Mouse (Mus musculus) ES-Bruce4 (cell line): ENCODE results near the gene Tmod2. TPM values are rescaled to one million over a fixed set of nuclear protein-coding genes. Genes with fewer than 3 reads are reported as not detected.

Experiments used
- H3K27ac ChIP-seq: 2 replicates; pipeline ENCODE4 v1.5.1; 2012; ENCODE audit warnings: low read length, inconsistent platforms; ENCODE audit not compliant: insufficient read depth
- H3K27me3 ChIP-seq: 2 replicates; pipeline ENCODE4 v1.6.1; 2012; ENCODE audit warnings: mild to moderate bottlenecking, low read length, inconsistent platforms; ENCODE audit not compliant: control insufficient read depth, poor library complexity, insufficient read depth, severe bottlenecking
- H3K36me3 ChIP-seq: 2 replicates; pipeline ENCODE4 v1.6.1; 2012; ENCODE audit warnings: inconsistent platforms, mild to moderate bottlenecking, low read length, moderate library complexity; ENCODE audit not compliant: control insufficient read depth, poor library complexity, insufficient read depth, severe bottlenecking
- H3K4me1 ChIP-seq: one replicate; pipeline ENCODE4 v1.8.1; 2011; ENCODE audit warnings: low read length; ENCODE audit not compliant: control insufficient read depth, insufficient read depth
- H3K4me3 ChIP-seq: 2 replicates; pipeline ENCODE4 v1.5.1; 2011; ENCODE audit warnings: low read depth, mild to moderate bottlenecking, low read length
- H3K9ac ChIP-seq: 2 replicates; pipeline ENCODE4 v1.6.1; 2012; ENCODE audit warnings: low read depth, mild to moderate bottlenecking, inconsistent platforms; ENCODE audit not compliant: poor library complexity, severe bottlenecking
- H3K9me3 ChIP-seq: replicated peaks from 2 replicates; pipeline ENCODE4 v1.6.1; 2012; ENCODE audit warnings: mild to moderate bottlenecking, low read length, inconsistent platforms; ENCODE audit not compliant: control insufficient read depth, poor library complexity, insufficient read depth, severe bottlenecking
- CTCF ChIP-seq: IDR thresholded peaks from one replicate; pipeline ENCODE4 v1.8.1; 2011; ENCODE audit warnings: low read depth, low read length
- EP300 ChIP-seq: IDR thresholded peaks from 2 replicates; pipeline ENCODE4 v1.6.1; 2011; ENCODE audit warnings: low read depth, low read length; ENCODE audit not compliant: insufficient read depth
- POLR2A ChIP-seq: IDR thresholded peaks from one replicate; pipeline ENCODE4 v1.8.1; 2011; ENCODE audit warnings: low read length; ENCODE audit not compliant: insufficient read depth
- polyA plus RNA-seq: library from polyadenylated mRNA; stranded (reverse); fragments of >200 nt; gene quantifications from 2 replicates; pipeline ENCODE4 v1.2.4, GENCODE M21; 2011; ENCODE audit warnings: low read depth; ENCODE audit not compliant: missing spikeins, insufficient read depth, insufficient read length

Tmod2 gene
- polyA plus RNA-seq, 1 experiment: 7.3 TPM

DNA sequence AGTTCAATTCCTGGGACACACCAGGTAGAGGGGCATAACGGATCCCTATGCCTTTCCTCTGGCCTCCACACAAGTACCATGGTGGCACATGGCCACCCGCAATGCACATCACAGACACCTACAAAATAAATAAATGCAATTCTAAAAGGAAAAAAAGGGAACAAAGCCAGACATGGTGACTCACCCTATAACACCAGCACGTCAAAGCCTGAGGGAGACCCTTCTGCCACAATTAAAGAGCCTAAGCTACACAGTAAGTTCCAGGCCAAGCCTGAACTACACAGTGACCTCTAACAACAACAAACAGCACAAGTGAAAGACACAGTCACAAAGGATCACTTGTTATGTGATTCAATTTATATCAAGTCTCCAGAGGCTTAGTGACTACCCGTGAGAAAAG lies 57.4 kb downstream of the Tmod2 start:
- no peak overlapping the region for H3K4me3 ChIP-seq
- H3K9me3 ChIP-seq: no peaks in the 10 kb centered on the region
- H3K4me1 ChIP-seq: peaks cover 2% of the 10 kb centered on the region
- no peak overlapping the region for H3K27ac ChIP-seq
- H3K36me3 ChIP-seq: no peaks in the 10 kb centered on the region
- no peaks in the 10 kb centered on the region for H3K27me3 ChIP-seq
- no peak for TF ChIP-seq CTCF
- no peak for TF ChIP-seq POLR2A
- TF ChIP-seq EP300: no peak
- no peak overlapping the region for H3K9ac ChIP-seq

DNA sequence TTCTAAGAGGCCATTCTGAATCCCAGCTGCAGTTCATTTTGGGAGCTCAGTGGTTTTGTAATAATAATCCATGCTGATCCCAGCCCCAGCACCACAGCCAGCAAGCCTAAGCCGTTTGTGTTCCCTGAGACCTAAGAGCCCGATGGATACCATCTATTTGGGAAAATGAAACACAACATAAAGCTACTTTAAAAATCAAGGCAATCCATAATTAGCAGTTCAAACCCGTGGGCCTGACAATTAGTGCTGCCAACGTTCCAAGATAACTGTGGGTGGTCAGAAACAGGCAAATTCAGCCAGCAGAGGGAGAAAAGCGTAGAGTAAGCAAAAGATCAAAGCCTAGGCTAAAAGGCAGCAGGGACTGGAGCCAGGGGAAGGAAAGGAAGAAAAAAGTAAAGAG lies 59.8 kb downstream of the Tmod2 start:
- no peak overlapping the region for H3K27ac ChIP-seq
- H3K9ac ChIP-seq: no peak overlapping the region
- H3K4me1 ChIP-seq: peaks cover 2% of the 10 kb centered on the region
- H3K36me3 ChIP-seq: no peaks in the 10 kb centered on the region
- H3K4me3 ChIP-seq: no peak overlapping the region
- no peak for TF ChIP-seq EP300
- no peak for TF ChIP-seq CTCF
- TF ChIP-seq POLR2A: no peak
- no peaks in the 10 kb centered on the region for H3K9me3 ChIP-seq
- H3K27me3 ChIP-seq: no peaks in the 10 kb centered on the region

DNA sequence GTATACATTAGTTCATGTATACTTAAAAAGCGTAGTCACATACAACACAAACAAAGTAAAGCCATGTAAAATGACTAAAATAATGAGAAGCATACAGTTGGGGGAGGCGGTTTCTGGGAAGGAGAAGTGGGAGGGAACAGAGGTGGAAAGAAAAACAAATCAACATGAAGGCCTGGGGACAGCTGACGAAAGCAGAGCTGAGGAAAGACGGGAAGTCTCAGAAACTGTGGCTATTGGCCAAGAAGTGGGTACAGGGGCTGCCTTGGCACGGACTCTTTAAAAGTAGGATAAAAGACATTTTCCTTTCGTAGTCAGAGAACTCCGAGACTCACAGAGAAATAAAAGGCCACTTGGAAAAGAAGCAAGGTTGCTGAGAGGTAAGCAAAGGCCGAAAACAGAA lies 62.1 kb downstream of the Tmod2 start:
- no peaks in the 10 kb centered on the region for H3K27me3 ChIP-seq
- H3K36me3 ChIP-seq: no peaks in the 10 kb centered on the region
- no peaks in the 10 kb centered on the region for H3K9me3 ChIP-seq
- H3K4me3 ChIP-seq: no peak overlapping the region
- peaks cover 2% of the 10 kb centered on the region for H3K4me1 ChIP-seq
- H3K27ac ChIP-seq: no peak overlapping the region
- H3K9ac ChIP-seq: no peak overlapping the region
- TF ChIP-seq CTCF (no peak), EP300 (no peak), POLR2A (no peak)

DNA sequence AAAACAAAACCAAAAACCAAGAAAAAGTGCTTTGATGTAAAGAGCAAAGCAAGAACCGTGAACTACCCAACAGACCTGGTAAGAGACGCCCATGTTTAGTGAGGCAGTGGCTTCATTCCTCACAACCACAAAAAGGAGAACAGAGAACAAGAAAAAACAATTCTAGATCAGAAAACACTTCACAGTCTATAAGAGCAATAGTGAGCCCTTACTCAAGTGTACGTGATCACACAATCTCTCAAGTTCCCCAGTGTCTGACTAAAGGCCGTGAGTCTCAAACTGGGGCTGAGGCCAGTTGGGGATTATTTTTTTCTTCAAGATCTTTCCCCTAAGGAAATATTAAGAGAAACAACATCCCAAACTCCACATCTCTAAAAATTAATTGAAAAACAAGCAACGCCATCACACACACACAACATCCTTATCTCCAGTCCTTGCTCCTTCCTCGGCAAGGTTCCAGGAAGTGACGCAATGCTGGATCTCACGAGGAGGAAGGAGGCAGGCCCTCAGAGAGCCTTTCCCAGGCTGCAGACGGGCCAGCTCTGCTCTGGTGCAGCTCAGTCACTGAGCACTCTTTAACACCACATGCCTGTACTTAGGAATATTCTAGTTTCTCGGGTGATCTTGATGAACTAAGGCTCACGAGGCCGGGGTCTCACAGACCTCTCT lies 64.1 kb downstream of the Tmod2 start:
- Histone ChIP-seq H3K9ac (no peak overlapping the region), H3K4me3 (no peak overlapping the region), H3K27ac (no peak overlapping the region), H3K27me3 (no peaks in the 10 kb centered on the region), H3K9me3 (no peaks in the 10 kb centered on the region), H3K36me3 (no peaks in the 10 kb centered on the region), H3K4me1 (peaks cover 2% of the 10 kb centered on the region)
- TF ChIP-seq POLR2A: no peak
- TF ChIP-seq EP300: no peak
- no peak for TF ChIP-seq CTCF

DNA sequence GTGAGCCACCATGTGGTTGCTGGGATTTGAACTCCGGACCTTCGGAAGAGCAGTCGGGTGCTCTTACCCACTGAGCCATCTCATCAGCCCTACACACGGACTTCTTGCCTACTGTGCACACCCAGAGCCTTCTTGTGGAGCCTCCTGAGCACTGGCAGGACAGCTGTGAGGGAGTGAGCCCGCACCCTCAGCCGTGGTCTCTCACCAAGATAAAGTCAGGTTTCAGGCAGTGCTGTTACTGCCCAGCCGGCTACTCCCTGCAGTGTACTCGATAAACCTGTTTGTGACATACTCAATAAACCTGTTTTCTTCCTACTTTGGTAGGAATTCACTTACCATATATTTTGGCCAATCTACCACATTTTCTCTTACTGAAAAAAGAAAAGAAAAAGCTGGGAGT lies 65.6 kb downstream of the Tmod2 start:
- no peak overlapping the region for H3K27ac ChIP-seq
- no peaks in the 10 kb centered on the region for H3K36me3 ChIP-seq
- no peak overlapping the region for H3K4me3 ChIP-seq
- H3K4me1 ChIP-seq: no peaks in the 10 kb centered on the region
- H3K27me3 ChIP-seq: no peaks in the 10 kb centered on the region
- no peak for TF ChIP-seq POLR2A
- no peak for TF ChIP-seq EP300
- TF ChIP-seq CTCF: no peak
- no peaks in the 10 kb centered on the region for H3K9me3 ChIP-seq
- H3K9ac ChIP-seq: no peak overlapping the region

DNA sequence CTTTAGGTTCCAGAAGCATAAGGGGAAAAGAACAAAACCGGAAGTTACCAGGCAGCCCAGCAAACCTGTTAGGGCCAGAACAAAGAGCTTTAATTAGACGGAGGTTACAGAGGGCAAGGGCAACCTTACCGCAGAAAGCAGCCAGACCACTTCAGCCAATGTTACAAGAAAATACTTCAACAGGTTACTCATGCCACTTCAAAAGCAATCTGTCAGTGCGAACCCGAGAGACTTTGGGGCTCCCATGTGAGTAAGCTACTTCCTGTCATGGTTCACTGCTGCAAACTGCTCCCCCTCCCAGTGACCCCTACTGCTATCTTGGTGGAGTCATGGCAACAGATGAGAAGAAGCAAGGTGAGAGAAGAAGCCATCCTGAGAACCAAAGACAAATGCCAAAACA lies 69.6 kb downstream of the Tmod2 start:
- Histone ChIP-seq H3K27me3 (no peaks in the 10 kb centered on the region), H3K9ac (no peak overlapping the region), H3K36me3 (no peaks in the 10 kb centered on the region), H3K27ac (no peak overlapping the region), H3K4me1 (no peaks in the 10 kb centered on the region), H3K9me3 (no peaks in the 10 kb centered on the region), H3K4me3 (no peak overlapping the region)
- TF ChIP-seq POLR2A: no peak
- TF ChIP-seq CTCF: no peak
- no peak for TF ChIP-seq EP300
